Mouse (Mus musculus): ENCODE results near the gene Itgb2.

DNA sequence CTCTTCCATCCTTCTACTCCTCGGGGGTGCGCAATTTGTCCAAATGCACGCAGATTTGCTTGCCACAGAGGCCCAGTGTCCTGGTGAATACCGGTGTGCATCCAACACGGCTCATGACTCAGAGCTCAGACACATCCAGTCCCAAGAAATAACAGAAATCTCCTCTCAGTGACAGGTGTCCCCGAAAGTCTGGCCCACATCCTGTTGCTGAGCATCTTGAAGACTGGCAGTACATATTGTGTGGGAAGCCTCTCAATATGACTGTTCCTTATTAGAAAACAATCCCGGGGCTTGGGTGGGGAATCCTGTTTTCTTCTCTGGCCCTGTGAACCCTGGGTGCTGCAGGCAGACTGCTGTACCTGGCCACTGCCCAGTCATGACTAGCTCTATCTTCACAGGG, 26.6 kb downstream of the Itgb2 start:
- TF ChIP-seq CTCF (IDR thresholded peaks at IDR 0.05; ENCODE audit: insufficient read depth, low read depth, low read length) (no peak), POLR2A (IDR thresholded peaks at IDR 0.05; ENCODE audit: insufficient read depth, low read depth, low read length) (no peak)

Measured in olfactory bulb, adult 2 months (tissue).